Mouse (Mus musculus) right cerebral cortex, postnatal 10 days (tissue): ENCODE results near the gene Nfkbil1.

Experiments used
- DNase-seq, 2 experiments: peaks; one replicate each; pipeline ENCODE4 v3.0.0; 2021; ENCODE audit warnings: low spot score in 2 of 2

Nfkbil1 gene

DNA sequence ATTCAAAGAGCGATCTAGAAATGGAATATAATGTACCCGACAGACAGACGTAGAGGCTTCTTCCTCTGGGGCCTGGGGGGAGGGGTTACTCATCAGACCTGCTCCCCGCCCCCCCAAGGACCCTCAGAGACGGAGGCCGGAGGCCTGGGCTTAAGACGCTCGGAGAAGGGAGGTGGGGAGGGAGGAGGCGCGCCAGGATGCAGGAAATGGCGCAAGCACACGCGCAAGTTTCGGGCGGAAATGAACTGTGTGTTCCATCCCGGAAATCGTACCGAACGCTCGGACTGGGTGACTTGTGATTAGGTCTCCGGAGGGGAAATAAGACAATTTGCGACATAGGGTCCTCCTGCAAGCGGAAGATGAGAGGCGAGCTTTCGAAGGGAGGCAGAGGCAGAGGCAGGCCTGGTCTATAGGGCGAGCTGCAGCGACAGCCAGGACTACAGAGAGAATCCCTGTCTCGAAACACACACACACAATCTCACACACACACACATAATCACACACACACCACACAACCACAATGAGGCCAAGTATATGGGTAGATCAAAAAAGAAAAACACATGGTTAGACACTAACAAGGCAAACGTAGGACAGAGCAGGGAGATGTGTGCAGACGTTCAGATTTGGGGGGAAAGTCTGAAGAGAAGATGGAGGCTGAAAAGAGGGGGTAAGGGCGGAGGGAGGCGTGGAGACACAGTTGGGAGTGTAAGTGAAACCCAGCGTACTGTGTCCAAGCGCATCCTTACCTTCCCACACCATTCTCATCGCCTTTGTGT lies at the start of gene Nfkbil1:
Gene Nfkbil1 (minus strand): TSS at position 179 of the 776 bp plus-strand sequence.
- peak; percentile 96 for DNase-seq

DNA sequence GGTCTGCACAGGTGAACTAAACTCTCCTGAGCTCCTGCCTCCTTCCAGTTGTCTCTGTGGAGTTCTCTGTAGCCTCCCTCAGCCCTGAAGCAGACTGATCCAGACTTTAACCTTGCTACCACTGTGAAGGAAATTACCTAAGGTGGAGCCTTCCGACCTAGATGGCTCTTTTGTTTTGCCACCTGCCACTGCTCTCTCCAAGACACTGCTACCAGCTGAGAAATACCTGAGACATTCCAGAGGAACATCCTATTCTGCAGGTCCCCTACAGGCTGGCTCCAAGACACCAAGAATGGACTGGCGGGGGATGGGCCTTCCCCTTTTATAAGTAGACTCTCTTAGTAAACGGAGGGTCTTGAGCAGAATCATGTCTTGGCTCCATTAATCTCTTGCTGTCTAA lies 44.7 kb upstream of the Nfkbil1 start:
- no peak for DNase-seq

DNA sequence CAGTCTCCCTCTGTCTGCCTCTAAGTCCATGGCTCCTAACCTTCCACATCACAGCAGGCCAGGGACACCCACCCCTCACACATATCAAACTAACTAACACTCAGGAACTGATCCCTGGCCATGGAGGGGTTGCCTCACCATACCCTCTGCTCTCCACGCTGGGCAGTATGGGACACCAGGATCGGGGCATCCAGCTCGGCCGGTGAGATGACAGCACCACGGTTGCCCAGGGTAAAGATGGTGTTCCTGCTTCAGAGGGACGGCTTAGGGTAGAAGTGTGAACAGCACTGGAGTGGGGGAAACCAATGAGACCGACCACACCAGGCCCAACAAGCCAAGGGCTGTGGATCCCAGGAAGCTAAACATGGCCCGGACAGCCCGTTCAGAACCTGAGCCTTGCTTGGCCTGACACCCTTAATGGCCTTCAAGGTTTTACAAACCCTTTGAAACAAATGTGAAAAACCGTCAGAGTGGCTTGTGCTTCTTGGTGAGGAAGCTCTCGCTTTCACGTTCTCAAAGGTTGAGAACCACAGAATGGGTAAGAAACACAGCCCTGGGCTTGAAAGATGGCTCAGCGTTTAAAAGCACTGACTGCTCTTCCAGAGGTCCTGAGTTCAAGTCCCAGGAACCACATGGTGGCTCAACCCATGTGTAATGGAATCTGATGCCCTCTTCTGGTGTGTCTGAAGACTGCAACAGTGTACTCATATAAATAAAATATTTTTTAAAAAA lies 43.5 kb upstream of the Nfkbil1 start:
- DNase-seq, result no peak

DNA sequence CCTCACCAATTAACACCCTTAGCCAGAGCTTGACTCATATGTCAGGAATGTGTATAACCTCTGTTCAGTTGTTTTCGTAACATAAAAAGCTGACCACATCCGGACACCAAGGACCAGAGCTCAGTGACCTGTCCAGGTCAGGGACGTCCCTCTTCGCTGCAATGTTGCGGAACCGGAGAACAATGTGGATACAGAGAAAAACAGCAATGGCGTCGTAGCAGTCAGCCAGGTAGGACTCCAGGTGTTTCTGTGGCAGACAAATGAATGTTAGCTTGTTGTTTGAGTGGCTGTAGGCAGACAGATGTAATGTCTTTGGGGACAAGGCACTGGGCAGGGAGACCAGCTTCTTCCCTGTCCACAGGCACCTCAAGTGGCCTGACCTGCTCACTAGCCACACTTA lies 42.5 kb upstream of the Nfkbil1 start:
- DNase-seq, result no peak

DNA sequence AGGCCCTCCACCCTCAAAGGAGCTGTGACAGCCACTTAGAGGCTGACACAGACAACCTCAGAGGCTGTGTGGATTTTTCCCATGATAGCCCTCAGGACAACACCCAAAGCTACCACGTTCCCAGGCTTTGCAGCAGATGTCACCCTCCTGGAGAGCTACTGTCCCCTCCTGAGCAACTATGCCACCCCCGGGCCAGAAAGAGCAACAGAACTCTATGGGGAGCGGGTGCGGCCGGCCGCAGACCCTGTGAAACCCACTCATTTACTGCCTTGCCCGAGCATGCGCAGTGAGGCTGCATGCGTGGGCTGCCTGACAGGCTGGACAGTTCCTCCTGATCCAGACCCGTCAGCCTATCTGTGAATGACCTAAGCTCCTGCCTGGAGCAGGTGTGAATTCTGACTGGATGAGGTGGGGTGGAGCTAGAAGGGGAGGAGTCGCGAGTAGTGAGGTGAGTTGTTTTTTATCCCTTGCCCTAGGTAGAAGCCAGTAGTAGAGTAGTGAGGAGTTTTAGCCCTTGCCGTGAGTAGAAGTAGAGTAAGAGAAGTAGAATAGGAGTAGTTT lies 40.8 kb upstream of the Nfkbil1 start:
- no peak for DNase-seq

DNA sequence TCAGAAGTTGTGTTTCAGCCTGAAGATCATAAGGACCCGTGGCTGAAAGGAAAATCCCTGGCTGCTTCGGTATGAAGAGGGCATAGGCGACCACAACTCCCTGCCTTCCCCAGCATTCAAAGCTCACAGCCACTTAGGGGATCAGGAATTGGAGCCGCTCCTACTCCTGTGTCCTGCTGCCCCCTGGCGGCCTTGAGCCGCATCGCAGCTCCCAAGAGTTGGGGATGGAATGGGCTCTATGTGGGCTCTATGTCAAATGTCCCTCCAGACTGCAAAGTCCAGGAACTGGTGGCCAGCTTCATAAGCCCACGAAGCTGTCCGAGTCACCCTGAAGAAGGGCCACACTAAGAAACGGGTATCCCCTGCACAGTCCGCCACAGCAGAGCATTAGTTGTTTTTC lies 39.2 kb upstream of the Nfkbil1 start:
- DNase-seq, result peak; percentile 81 to 89

DNA sequence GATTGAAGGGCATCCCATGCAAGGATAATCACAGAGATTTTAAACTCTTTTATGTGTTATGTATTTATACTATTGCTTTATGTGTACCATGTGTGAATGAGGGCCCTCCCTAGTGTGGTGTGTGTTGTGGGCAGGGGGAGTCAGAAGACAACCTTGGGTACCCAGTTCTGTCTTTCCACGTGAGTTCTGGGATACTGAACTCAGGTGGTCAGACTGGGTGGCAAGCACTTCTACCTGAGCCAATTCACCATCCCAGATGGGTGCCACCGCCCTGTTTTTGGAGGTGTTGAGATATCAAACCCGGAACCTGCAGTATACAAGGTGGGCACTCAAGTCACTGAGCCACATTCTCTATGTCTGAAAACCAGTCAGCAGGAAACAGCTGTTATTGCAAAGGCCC lies 36.7 kb upstream of the Nfkbil1 start:
- no peak for DNase-seq

DNA sequence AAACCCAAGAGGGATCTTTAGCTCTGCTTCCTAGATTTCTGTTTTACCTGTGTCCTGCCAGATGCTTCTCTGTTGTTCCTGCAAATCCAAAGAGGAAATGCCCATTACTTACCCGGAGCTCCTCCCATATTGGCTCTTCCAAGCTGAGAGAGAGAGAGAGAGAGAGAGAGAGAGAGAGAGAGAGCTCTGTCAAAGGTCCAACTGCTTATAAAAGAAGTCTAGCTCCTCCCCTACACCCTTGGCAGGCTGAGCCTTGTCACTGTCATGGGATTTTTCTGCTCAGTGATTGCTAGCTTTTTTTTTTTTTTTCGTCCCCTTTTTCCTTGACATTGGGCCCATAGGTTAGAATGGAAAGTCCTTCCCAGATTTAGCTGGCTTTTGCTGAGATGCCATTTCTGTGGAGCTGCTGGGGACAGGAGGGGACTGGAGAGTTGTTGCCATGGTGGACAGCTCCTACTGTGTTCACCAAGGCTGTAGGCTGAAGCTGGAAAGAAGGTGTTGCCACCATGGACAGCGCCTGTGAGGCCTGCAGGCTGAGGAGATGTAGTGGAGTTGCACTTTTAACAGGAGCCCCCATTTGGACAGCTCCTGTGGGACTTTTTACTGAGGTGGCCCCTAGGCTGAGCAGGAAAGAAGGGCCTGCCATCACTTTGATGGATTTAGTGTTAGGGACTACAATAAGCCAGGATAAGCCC lies 34.2 kb upstream of the Nfkbil1 start:
- DNase-seq, result no peak

DNA sequence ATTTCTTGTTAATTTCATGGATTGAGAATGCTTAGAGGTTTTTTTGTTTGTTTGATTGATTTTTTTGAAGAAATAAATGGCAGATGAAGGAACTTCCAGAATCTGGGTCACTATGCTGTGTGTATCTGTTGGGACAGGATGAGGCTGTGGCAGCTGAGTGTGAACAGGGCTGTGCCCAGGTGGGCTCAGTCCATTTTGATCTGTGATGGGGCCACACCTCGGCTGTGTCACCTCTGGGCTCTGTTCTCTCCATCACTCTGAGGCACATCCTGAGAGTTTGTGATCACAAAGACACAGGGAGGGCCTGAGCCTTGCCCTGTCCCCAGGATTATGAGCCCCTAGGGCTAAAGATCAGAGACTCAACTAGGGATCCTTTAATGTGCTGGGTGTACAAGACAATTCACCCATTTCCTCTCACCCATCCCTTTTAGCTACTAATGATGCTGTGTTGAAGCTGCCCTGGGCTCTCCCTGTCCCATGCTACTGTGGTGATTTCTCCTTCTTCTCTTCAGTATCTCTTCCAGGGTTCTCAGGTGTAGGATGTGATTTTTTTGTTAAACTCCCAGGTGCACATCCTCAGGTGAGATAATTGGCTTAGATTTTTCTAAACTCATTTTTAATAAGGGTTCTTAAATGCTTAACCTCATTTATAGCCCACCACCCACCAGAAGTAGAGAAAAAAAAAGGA lies 32.0 kb upstream of the Nfkbil1 start:
- DNase-seq, result no peak

DNA sequence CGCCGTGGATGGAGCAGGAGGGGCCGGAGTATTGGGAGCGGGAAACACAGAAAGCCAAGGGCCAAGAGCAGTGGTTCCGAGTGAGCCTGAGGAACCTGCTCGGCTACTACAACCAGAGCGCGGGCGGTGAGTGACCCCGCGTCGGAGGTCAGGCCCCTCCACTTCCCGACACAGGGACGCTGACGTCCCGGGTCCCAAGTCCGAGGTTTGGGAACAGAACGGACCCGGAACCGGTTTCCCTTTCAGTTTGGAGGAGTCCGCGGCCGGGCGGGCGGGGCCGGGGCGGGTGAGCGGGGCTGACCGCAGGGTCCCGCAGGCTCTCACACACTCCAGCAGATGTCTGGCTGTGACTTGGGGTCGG lies 27.9 kb upstream of the Nfkbil1 start:
- no peak for DNase-seq

DNA sequence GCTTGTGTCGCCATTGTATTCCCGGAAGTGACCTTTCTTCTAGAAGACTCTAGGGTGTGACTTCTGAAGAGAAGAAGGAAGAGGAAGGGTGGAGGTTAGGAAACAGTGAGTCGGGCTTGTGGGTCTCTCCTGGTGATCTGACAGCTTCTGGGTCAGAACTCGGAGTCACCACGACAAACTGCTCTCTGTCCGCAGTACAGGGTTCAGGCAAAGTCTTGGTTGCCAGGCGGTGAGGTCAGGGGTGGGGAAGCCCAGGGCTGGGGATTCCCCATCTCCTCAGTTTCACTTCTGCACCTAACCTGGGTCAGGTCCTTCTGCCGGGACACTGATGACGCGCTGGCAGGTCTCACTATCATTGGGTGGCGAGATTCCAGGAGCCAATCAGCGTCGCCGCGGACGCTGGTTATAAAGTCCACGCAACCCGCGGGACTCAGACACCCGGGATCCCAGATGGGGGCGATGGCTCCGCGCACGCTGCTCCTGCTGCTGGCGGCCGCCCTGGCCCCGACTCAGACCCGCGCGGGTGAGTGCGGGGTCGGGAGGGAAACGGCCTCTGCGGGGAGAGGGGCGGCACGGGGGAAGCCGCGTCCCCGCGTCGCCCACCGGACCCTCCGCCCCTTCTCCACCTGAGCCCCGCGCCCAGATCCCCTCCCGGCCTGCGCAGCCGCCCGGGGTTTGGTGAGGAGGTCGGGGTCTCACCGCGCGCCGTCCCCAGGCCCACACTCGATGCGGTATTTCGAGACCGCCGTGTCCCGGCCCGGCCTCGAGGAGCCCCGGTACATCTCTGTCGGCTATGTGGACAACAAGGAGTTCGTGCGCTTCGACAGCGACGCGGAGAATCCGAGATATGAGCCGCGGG lies 27.3 kb upstream of the Nfkbil1 start, which contains the start of gene H2-D1:
Gene H2-D1 (plus strand): TSS at position 67 of the 859 bp plus-strand sequence.
- DNase-seq, result peak; percentile 96 to 97

DNA sequence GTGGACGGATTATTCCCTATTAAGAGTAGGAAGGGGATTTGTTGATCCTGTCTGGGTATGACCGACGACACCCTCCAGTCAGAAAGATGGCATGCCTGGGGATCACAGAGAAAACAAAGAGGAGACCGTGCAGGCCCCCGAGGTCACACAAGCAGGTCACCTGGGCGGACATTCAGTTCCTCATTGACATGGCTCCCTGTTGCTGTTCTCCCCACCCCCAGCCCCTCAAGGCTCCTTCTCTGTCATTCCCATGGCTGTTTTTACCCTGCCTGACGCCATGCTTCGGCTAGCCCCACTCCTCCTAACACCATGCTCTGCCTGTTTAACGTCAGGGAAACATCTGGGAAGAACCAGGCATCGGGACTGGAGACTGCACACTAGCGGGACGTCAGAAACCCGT lies 26.1 kb upstream of the Nfkbil1 start:
- DNase-seq, result no peak

DNA sequence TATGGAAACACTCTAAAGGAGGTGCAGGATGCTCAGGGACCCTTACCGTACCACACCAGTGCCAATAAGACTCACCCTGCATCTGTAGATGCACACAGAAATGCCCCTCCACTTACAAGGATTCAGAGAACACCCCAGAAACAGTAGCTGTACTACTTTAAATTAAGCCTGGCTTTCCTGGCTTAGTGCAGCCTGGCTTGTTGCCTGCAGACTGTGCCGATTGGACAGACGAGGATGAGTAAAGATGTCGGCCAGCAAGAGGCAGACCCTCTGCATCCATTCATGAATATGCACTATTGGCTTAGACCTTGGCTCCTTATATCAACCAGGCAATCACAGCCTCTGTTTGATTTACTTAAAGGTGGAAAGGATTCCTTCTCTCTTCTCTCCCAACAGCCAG lies 24.0 kb upstream of the Nfkbil1 start:
- DNase-seq, result no peak

DNA sequence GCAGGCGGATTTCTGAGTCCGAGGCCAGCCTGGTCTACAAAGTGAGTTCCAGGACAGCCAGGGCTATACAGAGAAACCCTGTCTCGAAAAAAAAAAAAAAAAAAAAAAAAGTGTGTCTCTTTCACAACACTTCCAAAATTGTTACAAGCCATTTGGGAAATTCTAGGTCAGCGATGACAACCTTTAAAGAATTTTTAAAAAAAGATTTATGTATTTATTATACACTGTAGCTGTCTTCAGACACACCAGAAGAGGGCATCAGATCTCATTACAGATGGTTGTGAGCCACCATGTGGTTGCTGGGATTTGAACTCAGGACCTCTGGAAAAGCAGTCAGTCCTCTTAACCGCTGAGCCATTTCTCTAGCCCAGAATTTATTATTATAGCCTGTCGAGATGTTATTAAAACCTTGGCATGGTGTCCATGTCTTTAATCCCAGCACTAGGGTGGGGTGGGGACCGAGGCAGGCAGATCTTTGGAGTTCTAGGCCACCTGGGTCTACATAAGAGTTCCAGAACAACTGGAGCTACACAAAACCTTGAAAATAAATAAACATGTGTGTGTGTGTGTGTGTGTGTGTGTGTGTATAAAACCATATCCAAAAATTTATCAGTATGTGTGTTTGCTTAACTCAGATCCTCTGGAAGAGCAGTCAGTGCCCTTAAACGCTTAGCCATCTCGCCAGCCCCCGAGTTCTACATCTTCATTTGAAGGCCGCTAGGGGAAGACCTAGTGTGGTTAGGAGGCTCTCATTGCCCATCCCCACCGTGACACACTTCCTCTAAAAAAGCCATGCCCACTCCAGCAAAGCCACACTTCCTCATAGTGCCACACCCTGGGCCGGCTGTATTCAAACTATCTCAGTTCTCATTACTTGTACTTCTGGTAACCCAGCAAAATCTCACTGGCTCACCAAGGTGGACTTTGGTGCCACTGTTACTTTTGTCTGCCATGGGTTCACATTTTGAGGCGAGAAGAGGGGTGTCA lies 23.2 kb upstream of the Nfkbil1 start:
- DNase-seq, result no peak

DNA sequence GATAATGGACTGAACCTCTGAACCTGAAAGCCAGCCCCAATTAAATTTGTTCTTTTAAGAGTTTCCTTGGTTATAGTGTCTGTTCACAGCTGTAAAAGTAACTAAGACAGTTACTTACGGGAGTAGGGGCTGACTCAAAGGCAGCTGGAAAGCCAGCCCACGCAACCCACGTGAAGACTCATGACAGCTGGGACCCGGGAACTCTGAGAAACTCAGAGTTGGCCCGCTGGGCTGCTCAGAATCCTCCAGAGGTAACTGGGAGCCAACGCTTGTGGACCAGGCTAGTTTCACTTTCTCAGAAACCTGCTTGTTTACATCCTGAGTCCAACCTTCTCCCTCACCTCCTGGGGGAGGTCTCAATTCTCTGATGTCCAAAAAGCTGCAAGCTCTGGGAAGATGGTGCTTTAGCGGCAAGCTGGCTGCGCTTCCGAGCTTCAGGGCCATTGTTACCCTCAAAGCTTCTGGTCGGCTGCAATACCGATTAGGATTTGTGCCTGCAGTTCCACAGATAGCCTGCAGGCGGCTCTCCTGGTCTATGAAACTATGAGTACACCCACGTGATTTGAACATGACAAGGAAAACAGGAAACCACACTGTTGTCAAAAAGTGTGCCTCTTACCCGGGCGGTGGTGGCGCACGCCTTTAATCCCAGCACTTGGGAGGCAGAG lies 22.4 kb upstream of the Nfkbil1 start:
- peak; percentile 92 for DNase-seq

DNA sequence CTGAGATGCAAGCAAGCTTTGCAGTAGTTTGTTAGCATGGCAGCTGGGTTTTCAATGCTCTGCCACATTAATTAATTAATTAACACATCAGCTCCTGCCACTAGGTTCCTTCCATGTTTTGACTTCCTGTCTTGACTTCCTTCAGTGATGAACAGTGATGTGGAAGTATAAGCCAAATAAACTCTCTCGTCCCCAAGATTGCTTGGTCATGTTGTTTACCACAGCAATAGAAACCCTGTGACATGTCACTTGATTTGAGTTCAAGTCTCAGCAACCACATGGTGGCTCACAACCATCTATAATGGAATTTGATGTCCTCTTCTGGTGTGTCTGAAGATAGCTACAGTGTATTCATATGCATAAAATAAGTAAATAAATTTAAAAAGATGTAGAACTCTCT lies 21.8 kb upstream of the Nfkbil1 start:
- no peak for DNase-seq

DNA sequence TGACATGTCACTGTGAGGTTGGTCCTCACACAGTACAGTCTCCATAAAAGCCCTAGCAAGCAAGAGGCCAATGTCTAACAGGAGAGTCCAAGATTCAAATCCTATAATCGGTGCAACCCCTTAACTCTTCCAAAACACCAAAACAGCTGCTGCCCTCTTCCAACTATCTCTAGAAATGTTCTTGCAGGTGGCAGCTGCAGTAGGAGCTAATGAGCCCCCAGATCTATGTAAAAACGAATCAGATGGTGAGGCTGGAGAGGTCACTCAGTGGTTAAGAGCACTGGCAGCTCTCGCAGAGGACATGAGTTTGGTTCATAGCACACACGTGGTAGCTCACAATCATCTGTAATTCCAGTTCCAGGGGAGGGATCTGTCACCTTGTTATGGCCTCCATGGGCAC lies 20.1 kb upstream of the Nfkbil1 start:
- DNase-seq, result no peak

DNA sequence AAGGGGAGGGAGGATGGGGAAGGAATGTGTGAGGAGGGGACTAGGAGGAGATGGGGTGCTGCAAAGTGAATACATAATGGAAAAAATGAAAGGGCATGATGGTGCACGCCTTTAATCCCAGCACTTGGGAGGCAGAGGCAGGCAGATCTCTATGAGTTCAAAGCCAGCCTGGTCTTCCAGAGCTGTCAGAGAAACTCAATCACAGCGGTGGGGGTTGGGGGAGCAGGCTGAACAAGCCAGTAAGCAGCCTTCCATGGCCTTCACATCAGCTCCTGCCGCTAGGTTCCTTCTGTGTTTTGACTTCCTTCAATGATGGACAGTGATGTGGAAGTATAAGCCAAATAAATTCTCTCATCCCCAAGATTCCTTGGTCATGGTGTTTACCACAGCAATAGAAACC lies 19.7 kb upstream of the Nfkbil1 start:
- no peak for DNase-seq
